Mouse (Mus musculus): ENCODE measurements around the gene Nfyb. TPM values are rescaled to one million over a fixed set of nuclear protein-coding genes. Genes with fewer than 3 reads are reported as not detected.
A peak's percentile ranks its signal among the peaks of the same experiment; 100 is the strongest.

The Nfyb gene
- polyA plus RNA-seq (2015; fragmentation: Nextera tagmentation; extraction: Ambion mirVana), result 37.9 and 42.7 TPM in 2 replicates

- Histone ChIP-seq H3K4me1 (replicated peaks) (peaks cover 15% of the 10 kb centered on the region; the same call in 1 of the 2 replicates), H3K9me3 (no peaks in the 10 kb centered on the region), H3K4me3 (replicated peaks) (peak within 1 kb of the TSS; percentile 92), H3K4me2 (replicated peaks) (peak within 1 kb of the TSS; percentile 90), H3K27ac (peak within 1 kb of the TSS; percentile 99), H3K9ac (peak within 1 kb of the TSS; percentile 98), H3K27me3 (replicated peaks) (no peaks in the 10 kb centered on the region), H3K36me3 (peaks cover 10% of the 10 kb centered on the region)
- ATAC-seq, result peak; percentile 98
- under 1% methylated on average over 68 of the region's 68 CpGs for WGBS
Observed at GRCm38 (mm10) chr10:82763840-82764631, at the start of gene Nfyb. Nfyb (minus strand) TSS chr10:82764144.

- Histone ChIP-seq H3K27ac (no peak overlapping the region), H3K4me3 (replicated peaks) (peak overlapping the region; percentile 56), H3K9ac (peak overlapping the region; percentile 53), H3K36me3 (no peaks in the 10 kb centered on the region), H3K4me1 (replicated peaks) (0 out of 2 replicates have a peak, but pooled peaks cover 3% of the 10 kb centered on the region), H3K4me2 (replicated peaks) (peak overlapping the region; percentile 84), H3K27me3 (replicated peaks) (no peaks in the 10 kb centered on the region), H3K9me3 (no peaks in the 10 kb centered on the region)
- peak; percentile 82 for ATAC-seq
- WGBS, result 8% methylated on average over 35 of the region's 52 CpGs
Observed at GRCm38 (mm10) chr10:82811855-82812431, 48.0 kb upstream of the Nfyb start.

- no peaks in the 10 kb centered on the region for H3K36me3 ChIP-seq
- no peaks in the 10 kb centered on the region for H3K9me3 ChIP-seq
- no peak overlapping the region for H3K4me3 ChIP-seq (replicated peaks)
- no peaks in the 10 kb centered on the region for H3K27me3 ChIP-seq (replicated peaks)
- no peak overlapping the region for H3K4me2 ChIP-seq (replicated peaks)
- H3K4me1 ChIP-seq (replicated peaks), result peaks cover 12% of the 10 kb centered on the region; the same call in 1 of the 2 replicates
- WGBS, result 44% methylated on average over 3 of the region's 3 CpGs
- no peak for ATAC-seq
- H3K27ac ChIP-seq, result no peak overlapping the region
- H3K9ac ChIP-seq, result no peak overlapping the region
Observed at GRCm38 (mm10) chr10:82809352-82809751, 45.4 kb upstream of the Nfyb start.

GRCm38 (mm10) chr10:82808891-82809290 lies 44.9 kb upstream of the Nfyb start:
- Histone ChIP-seq H3K36me3 (no peaks in the 10 kb centered on the region), H3K9ac (no peak overlapping the region), H3K27ac (no peak overlapping the region), H3K9me3 (no peaks in the 10 kb centered on the region), H3K4me2 (replicated peaks) (no peak overlapping the region), H3K4me1 (replicated peaks) (peaks cover 11% of the 10 kb centered on the region; the same call in 1 of the 2 replicates), H3K4me3 (replicated peaks) (no peak overlapping the region), H3K27me3 (replicated peaks) (no peaks in the 10 kb centered on the region)
- no peak for ATAC-seq
- 85% methylated on average over 8 of the region's 8 CpGs for WGBS

GRCm38 (mm10) chr10:82808155-82808554 lies 44.2 kb upstream of the Nfyb start:
- Histone ChIP-seq H3K9me3 (no peaks in the 10 kb centered on the region), H3K27ac (no peak overlapping the region), H3K27me3 (replicated peaks) (no peaks in the 10 kb centered on the region), H3K4me2 (replicated peaks) (no peak overlapping the region), H3K4me3 (replicated peaks) (no peak overlapping the region), H3K4me1 (replicated peaks) (peaks cover 11% of the 10 kb centered on the region; the same call in 1 of the 2 replicates), H3K9ac (no peak overlapping the region), H3K36me3 (no peaks in the 10 kb centered on the region)
- ATAC-seq, result no peak
- WGBS, result 39% methylated on average over 6 of the region's 6 CpGs

GRCm38 (mm10) chr10:82807238-82807637 lies 43.3 kb upstream of the Nfyb start:
- no peaks in the 10 kb centered on the region for H3K27me3 ChIP-seq (replicated peaks)

GRCm38 (mm10) chr10:82806414-82806813 lies 42.5 kb upstream of the Nfyb start:
- no peak for ATAC-seq
- Histone ChIP-seq H3K36me3 (no peaks in the 10 kb centered on the region), H3K9me3 (no peaks in the 10 kb centered on the region), H3K27ac (no peak overlapping the region), H3K4me3 (replicated peaks) (no peak overlapping the region), H3K9ac (no peak overlapping the region), H3K4me1 (replicated peaks) (peaks cover 11% of the 10 kb centered on the region; the same call in 1 of the 2 replicates), H3K27me3 (replicated peaks) (no peaks in the 10 kb centered on the region), H3K4me2 (replicated peaks) (no peak overlapping the region)
- 63% methylated on average over 8 of the region's 8 CpGs for WGBS

More at GRCm38 (mm10) chr10:82807238-82807637, 43.3 kb upstream of the Nfyb start:
- no peak overlapping the region for H3K4me3 ChIP-seq (replicated peaks)
- H3K27ac ChIP-seq, result no peak overlapping the region
- WGBS, result 72% methylated on average over 7 of the region's 7 CpGs
- H3K4me2 ChIP-seq (replicated peaks), result no peak overlapping the region
- H3K4me1 ChIP-seq (replicated peaks), result peaks cover 11% of the 10 kb centered on the region; the same call in 1 of the 2 replicates
- no peaks in the 10 kb centered on the region for H3K36me3 ChIP-seq
- no peaks in the 10 kb centered on the region for H3K9me3 ChIP-seq
- no peak for ATAC-seq
- H3K9ac ChIP-seq, result no peak overlapping the region

GRCm38 (mm10) chr10:82805111-82805510 lies 41.2 kb upstream of the Nfyb start:
- no peaks in the 10 kb centered on the region for H3K36me3 ChIP-seq
- no peak overlapping the region for H3K9ac ChIP-seq
- no peaks in the 10 kb centered on the region for H3K9me3 ChIP-seq
- H3K4me3 ChIP-seq (replicated peaks), result no peak overlapping the region
- ATAC-seq, result peak; percentile 82
- 0 out of 2 replicates have a peak overlapping the region, but pooled peaks have one; percentile 9 for H3K4me2 ChIP-seq (replicated peaks)
- H3K4me1 ChIP-seq (replicated peaks), result peaks cover 11% of the 10 kb centered on the region; the same call in 1 of the 2 replicates
- peak overlapping the region; percentile 49; the same call in 1 of the 2 replicates for H3K27ac ChIP-seq
- 65% methylated on average over 6 of the region's 6 CpGs for WGBS
- H3K27me3 ChIP-seq (replicated peaks), result no peaks in the 10 kb centered on the region

GRCm38 (mm10) chr10:82804396-82804795 lies 40.5 kb upstream of the Nfyb start:
- Histone ChIP-seq H3K4me1 (replicated peaks) (peaks cover 11% of the 10 kb centered on the region; the same call in 1 of the 2 replicates), H3K4me2 (replicated peaks) (no peak overlapping the region), H3K9ac (no peak overlapping the region), H3K27ac (no peak overlapping the region), H3K27me3 (replicated peaks) (no peaks in the 10 kb centered on the region), H3K4me3 (replicated peaks) (no peak overlapping the region), H3K36me3 (no peaks in the 10 kb centered on the region), H3K9me3 (no peaks in the 10 kb centered on the region)
- ATAC-seq, result 0 out of 2 replicates have a peak, but pooled peaks have one; percentile 9
- WGBS, result 68% methylated on average over 3 of the region's 3 CpGs

GRCm38 (mm10) chr10:82800094-82800493 lies 36.1 kb upstream of the Nfyb start:
- no peaks in the 10 kb centered on the region for H3K9me3 ChIP-seq
- H3K4me2 ChIP-seq (replicated peaks), result no peak overlapping the region
- H3K4me1 ChIP-seq (replicated peaks), result peaks cover 11% of the 10 kb centered on the region
- H3K27me3 ChIP-seq (replicated peaks), result no peaks in the 10 kb centered on the region
- H3K27ac ChIP-seq, result no peak overlapping the region
- ATAC-seq, result no peak
- H3K36me3 ChIP-seq, result no peaks in the 10 kb centered on the region
- no peak overlapping the region for H3K4me3 ChIP-seq (replicated peaks)
- no peak overlapping the region for H3K9ac ChIP-seq
- WGBS, result 63% methylated on average over 5 of the region's 5 CpGs

- Histone ChIP-seq H3K27ac (no peak overlapping the region), H3K9ac (no peak overlapping the region), H3K36me3 (no peaks in the 10 kb centered on the region), H3K4me3 (replicated peaks) (no peak overlapping the region), H3K9me3 (no peaks in the 10 kb centered on the region), H3K4me1 (replicated peaks) (peaks cover 15% of the 10 kb centered on the region), H3K27me3 (replicated peaks) (no peaks in the 10 kb centered on the region), H3K4me2 (replicated peaks) (no peak overlapping the region)
- ATAC-seq, result peak; percentile 59
- 45% methylated on average over 11 of the region's 11 CpGs for WGBS
Observed at GRCm38 (mm10) chr10:82798312-82798933, 34.5 kb upstream of the Nfyb start.

- no peaks in the 10 kb centered on the region for H3K9me3 ChIP-seq
- H3K4me2 ChIP-seq (replicated peaks), result no peak overlapping the region
- H3K4me1 ChIP-seq (replicated peaks), result peaks cover 15% of the 10 kb centered on the region
- no peak overlapping the region for H3K27ac ChIP-seq
- no peak overlapping the region for H3K4me3 ChIP-seq (replicated peaks)
- H3K36me3 ChIP-seq, result no peaks in the 10 kb centered on the region
- H3K27me3 ChIP-seq (replicated peaks), result no peaks in the 10 kb centered on the region
- ATAC-seq, result no peak
- no peak overlapping the region for H3K9ac ChIP-seq
- 79% methylated on average over 4 of the region's 4 CpGs for WGBS
Observed at GRCm38 (mm10) chr10:82797119-82797491, 33.2 kb upstream of the Nfyb start.
